Mouse (Mus musculus) MEL (cell line): ENCODE results near the gene Tmem169. TPM values are rescaled to one million over a fixed set of nuclear protein-coding genes. Genes with fewer than 3 reads are reported as not detected.

Experiments used
- DNase-seq: peaks from one replicate; pipeline ENCODE4 v3.0.0; 2011; ENCODE audit warnings: low read depth, low spot score
- H3K27ac ChIP-seq: 2 replicates; pipeline ENCODE4 v1.5.1; 2012; ENCODE audit warnings: low read depth, mild to moderate bottlenecking, control low read depth, low read length, moderate library complexity; ENCODE audit not compliant: control insufficient read depth
- H3K27me3 ChIP-seq, 2 experiments: fragments of 150-350 bp in 1 of 2; sonication (generic) in 1 of 2; 2 replicates each; pipeline ENCODE4 v1.6.1; 2012; ENCODE audit warnings: low read length in 2 of 2, mild to moderate bottlenecking in 2 of 2, improper control_type of control experiment in 1 of 2, moderate library complexity in 1 of 2; ENCODE audit not compliant: insufficient read depth in 2 of 2, control insufficient read depth in 1 of 2
- H3K36me3 ChIP-seq, 2 experiments: 2 replicates each; pipeline ENCODE4 v1.6.1; 2012 to 2014; ENCODE audit warnings: low read length in 2 of 2, improper control_type of control experiment in 1 of 2, inconsistent platforms in 1 of 2, mild to moderate bottlenecking in 1 of 2; ENCODE audit not compliant: insufficient read depth in 2 of 2, control insufficient read depth in 1 of 2
- H3K4me1 ChIP-seq, 2 experiments: fragments of 150-350 bp in 1 of 2; sonication (generic) in 1 of 2; 2 replicates each; pipeline ENCODE4 v1.6.1; 2012; ENCODE audit warnings: low read length in 2 of 2, improper control_type of control experiment in 1 of 2, mild to moderate bottlenecking in 1 of 2; ENCODE audit not compliant: insufficient read depth in 2 of 2, control insufficient read depth in 1 of 2
- H3K4me3 ChIP-seq, 2 experiments: fragments of 150-350 bp in 1 of 2; sonication (generic) in 1 of 2; 2 replicates each; pipeline ENCODE4 v1.5.1; 2012; ENCODE audit warnings: low read depth in 2 of 2, low read length in 2 of 2, mild to moderate bottlenecking in 2 of 2, moderate library complexity in 2 of 2, control low read depth in 1 of 2, improper control_type of control experiment in 1 of 2; ENCODE audit not compliant: control insufficient read depth in 1 of 2, insufficient read depth in 1 of 2
- H3K79me2 ChIP-seq: 2 replicates; pipeline ENCODE4 v1.6.1; 2012; ENCODE audit warnings: mild to moderate bottlenecking, low read length, moderate library complexity; ENCODE audit not compliant: control insufficient read depth, poor library complexity, insufficient read depth
- H3K9ac ChIP-seq: 2 replicates; pipeline ENCODE4 v1.6.1; 2012; ENCODE audit warnings: low read depth, mild to moderate bottlenecking, control low read depth, low read length, moderate library complexity; ENCODE audit not compliant: control insufficient read depth, poor library complexity, severe bottlenecking
- H3K9me3 ChIP-seq: fragments of 150-350 bp; sonication (generic); replicated peaks from 2 replicates; pipeline ENCODE4 v1.6.1; 2012; ENCODE audit warnings: mild to moderate bottlenecking, low read length, improper control_type of control experiment, moderate library complexity; ENCODE audit not compliant: insufficient read depth
- BHLHE40 ChIP-seq: IDR thresholded peaks from 2 replicates; pipeline ENCODE4 v1.6.1; 2012; ENCODE audit warnings: low read depth, mild to moderate bottlenecking, inconsistent platforms, low read length, improper control_type of control experiment, borderline replicate concordance
- CHD1 ChIP-seq: IDR thresholded peaks from 2 replicates; pipeline ENCODE4 v1.6.1; 2012; ENCODE audit warnings: low read depth, mild to moderate bottlenecking, inconsistent platforms, low read length, improper control_type of control experiment
- CHD2 ChIP-seq: IDR thresholded peaks from 2 replicates; pipeline ENCODE4 v1.6.1; 2011; ENCODE audit warnings: low read length, improper control_type of control experiment
- CTCF ChIP-seq, 3 experiments: IDR thresholded peaks in 2 of 3; conservative IDR thresholded peaks in 1 of 3; 2 replicates each; pipeline ENCODE4 v1.5.1; 2011 to 2012; ENCODE audit warnings: low read length in 3 of 3, low read depth in 2 of 3, mild to moderate bottlenecking in 2 of 3, improper control_type of control experiment in 1 of 3, inconsistent platforms in 1 of 3, mixed read lengths in 1 of 3, moderate library complexity in 1 of 3; ENCODE audit not compliant: control insufficient read depth in 1 of 3, insufficient read depth in 1 of 3, poor library complexity in 1 of 3, severe bottlenecking in 1 of 3
- ELF1 ChIP-seq: IDR thresholded peaks from 2 replicates; pipeline ENCODE4 v1.6.1; 2014; ENCODE audit warnings: low read depth, mild to moderate bottlenecking, inconsistent platforms, low read length, improper control_type of control experiment, moderate library complexity
- EP300 ChIP-seq, 2 experiments: IDR thresholded peaks; 2 replicates each; pipeline ENCODE4 v1.6.1; 2011; ENCODE audit warnings: improper control_type of control experiment in 2 of 2, low read length in 2 of 2, low read depth in 1 of 2, mild to moderate bottlenecking in 1 of 2
- GABPA ChIP-seq: IDR thresholded peaks from 2 replicates; pipeline ENCODE4 v1.6.1; 2012; ENCODE audit warnings: low read depth, mild to moderate bottlenecking, inconsistent platforms, low read length, improper control_type of control experiment, moderate library complexity
- HCFC1 ChIP-seq: IDR thresholded peaks from 2 replicates; pipeline ENCODE4 v1.6.1; 2012; ENCODE audit warnings: low read depth, mild to moderate bottlenecking, inconsistent platforms, low read length, improper control_type of control experiment, moderate library complexity
- JUND ChIP-seq: IDR thresholded peaks from 2 replicates; pipeline ENCODE4 v1.6.1; 2011; ENCODE audit warnings: low read depth, mild to moderate bottlenecking, improper control_type of control experiment, low read length
- MAFK ChIP-seq: IDR thresholded peaks from 2 replicates; pipeline ENCODE4 v1.6.1; 2011; ENCODE audit warnings: low read depth, mild to moderate bottlenecking, low read length, improper control_type of control experiment, borderline replicate concordance
- MAX ChIP-seq: IDR thresholded peaks from 2 replicates; pipeline ENCODE4 v1.6.1; 2011; ENCODE audit warnings: low read length, improper control_type of control experiment
- MAZ ChIP-seq: IDR thresholded peaks from 2 replicates; pipeline ENCODE4 v1.6.1; 2012; ENCODE audit warnings: low read depth, mild to moderate bottlenecking, inconsistent platforms, low read length, improper control_type of control experiment
- MEF2A ChIP-seq: IDR thresholded peaks from 2 replicates; pipeline ENCODE4 v1.6.1; 2014; ENCODE audit warnings: low read depth, mild to moderate bottlenecking, inconsistent platforms, low read length, improper control_type of control experiment; ENCODE audit not compliant: poor library complexity, insufficient replicate concordance, severe bottlenecking; ENCODE audit errors: extremely low read depth
- MXI1 ChIP-seq: IDR thresholded peaks from 2 replicates; pipeline ENCODE4 v1.6.1; 2011; ENCODE audit warnings: mild to moderate bottlenecking, low read depth, low read length, improper control_type of control experiment
- MYC ChIP-seq: IDR thresholded peaks from 2 replicates; pipeline ENCODE4 v1.6.1; 2011; ENCODE audit warnings: low read depth, mild to moderate bottlenecking, low read length, improper control_type of control experiment, moderate library complexity
- NELFE ChIP-seq: IDR thresholded peaks from 2 replicates; pipeline ENCODE4 v1.6.1; 2011; ENCODE audit warnings: low read depth, low read length, improper control_type of control experiment
- NRF1 ChIP-seq: IDR thresholded peaks from 2 replicates; pipeline ENCODE4 v1.6.1; 2014; ENCODE audit warnings: low read depth, mild to moderate bottlenecking, inconsistent platforms, low read length, improper control_type of control experiment, moderate library complexity; ENCODE audit not compliant: poor library complexity, insufficient read depth, severe bottlenecking
- POLR2AphosphoS2 ChIP-seq: IDR thresholded peaks from 2 replicates; pipeline ENCODE4 v1.6.1; 2011; ENCODE audit warnings: low read length, improper control_type of control experiment
- RAD21 ChIP-seq: IDR thresholded peaks from 2 replicates; pipeline ENCODE4 v1.6.1; 2011; ENCODE audit warnings: mild to moderate bottlenecking, low read depth, low read length, improper control_type of control experiment
- RCOR1 ChIP-seq: IDR thresholded peaks from 2 replicates; pipeline ENCODE4 v1.6.1; 2012; ENCODE audit warnings: low read depth, mild to moderate bottlenecking, inconsistent platforms, low read length, improper control_type of control experiment
- SIN3A ChIP-seq: IDR thresholded peaks from 2 replicates; pipeline ENCODE4 v1.6.1; 2012; ENCODE audit warnings: low read length, improper control_type of control experiment, inconsistent platforms
- TAL1 ChIP-seq: IDR thresholded peaks from 2 replicates; pipeline ENCODE4 v1.6.1; 2012; ENCODE audit warnings: mild to moderate bottlenecking, inconsistent platforms, low read length, moderate library complexity, mixed read lengths
- TBP ChIP-seq: IDR thresholded peaks from 2 replicates; pipeline ENCODE4 v1.8.0; 2011; ENCODE audit warnings: low read depth, low read length, improper control_type of control experiment
- UBTF ChIP-seq: IDR thresholded peaks from 2 replicates; pipeline ENCODE4 v1.6.1; 2012; ENCODE audit warnings: low read depth, mild to moderate bottlenecking, inconsistent platforms, low read length, improper control_type of control experiment, moderate library complexity, borderline replicate concordance; ENCODE audit not compliant: insufficient read depth
- USF1 ChIP-seq: IDR thresholded peaks from 2 replicates; pipeline ENCODE4 v1.6.1; 2014; ENCODE audit warnings: low read depth, mild to moderate bottlenecking, inconsistent platforms, low read length, improper control_type of control experiment, moderate library complexity
- ZKSCAN1 ChIP-seq: IDR thresholded peaks from 2 replicates; pipeline ENCODE4 v1.6.1; 2012; ENCODE audit warnings: low read depth, mild to moderate bottlenecking, inconsistent platforms, low read length, improper control_type of control experiment, moderate library complexity
- ZMIZ1 ChIP-seq: IDR thresholded peaks from 2 replicates; pipeline ENCODE4 v1.6.1; 2012; ENCODE audit warnings: low read depth, mild to moderate bottlenecking, inconsistent platforms, low read length, improper control_type of control experiment, moderate library complexity
- ZNF384 ChIP-seq: IDR thresholded peaks from 2 replicates; pipeline ENCODE4 v1.6.1; 2012; ENCODE audit warnings: low read depth, mild to moderate bottlenecking, inconsistent platforms, low read length, improper control_type of control experiment
- polyA plus RNA-seq, 2 experiments: library from polyadenylated mRNA; stranded (reverse) in 1 of 2; unstranded in 1 of 2; fragments of >175 nt in 1 of 2; fragments of >200 nt in 1 of 2; gene quantifications; 2 replicates each; pipeline versions ENCODE4 v1.2.1 to v1.2.4; 2012; ENCODE audit warnings: low replicate concordance in 2 of 2, low read depth in 1 of 2; ENCODE audit not compliant: insufficient read length in 2 of 2, insufficient read depth in 1 of 2, missing spikeins in 1 of 2
- total RNA-seq: library from RNA; depleted of rRNA; stranded (reverse); fragments of 300-350 nt; gene quantifications from 2 replicates; pipeline ENCODE4 v1.2.3, GENCODE M21; 2012

The Tmem169 gene
- total and polyA plus RNA-seq, 3 experiments: 0.06 TPM; not detected in 2

- Histone ChIP-seq H3K36me3 (no peaks in the 10 kb centered on the region), H3K9me3 (no peaks in the 10 kb centered on the region), H3K79me2 (no peaks in the 10 kb centered on the region), H3K4me1 (no peaks in the 10 kb centered on the region), H3K27me3 (peaks cover 2 to 7% of the 10 kb centered on the region in 2 experiments; a peak in 3 of 4 replicates), H3K9ac (no peak overlapping the region), H3K4me3 (no peak overlapping the region), H3K27ac (no peak overlapping the region)
- no peak for DNase-seq
- TF ChIP-seq POLR2AphosphoS2 (no peak), JUND (no peak), RCOR1 (no peak), ZNF384 (no peak), ZMIZ1 (no peak), HCFC1 (no peak), ZKSCAN1 (no peak), TAL1 (no peak), MXI1 (no peak), MYC (no peak), NELFE (no peak), RAD21 (no peak), ELF1 (no peak), MEF2A (no peak), NRF1 (no peak), GABPA (no peak), SIN3A (no peak), CTCF (IDR thresholded peaks at IDR 0.05 in 2 of 3, conservative IDR thresholded peaks at IDR 0.05 in 1 of 3; ENCODE audit: control insufficient read depth in 1 of 3, insufficient read depth in 1 of 3, low read depth in 2 of 3, low read length in 3 of 3, poor library complexity in 1 of 3, severe bottlenecking in 1 of 3) (no peak)
Observed at GRCm38 (mm10) chr1:72291421-72291820, 7.3 kb downstream of the Tmem169 start.

GRCm38 (mm10) chr1:72291925-72292324, 7.8 kb downstream of the Tmem169 start:
- TF ChIP-seq CTCF (IDR thresholded peaks at IDR 0.05 in 2 of 3, conservative IDR thresholded peaks at IDR 0.05 in 1 of 3; ENCODE audit: control insufficient read depth in 1 of 3, insufficient read depth in 1 of 3, low read depth in 2 of 3, low read length in 3 of 3, poor library complexity in 1 of 3, severe bottlenecking in 1 of 3) (no peak), MAFK (no peak), EP300 (IDR thresholded peaks at IDR 0.05; ENCODE audit: low read depth in 1 of 2, low read length in 2 of 2) (no peak), CHD1 (no peak), MEF2A (no peak), USF1 (no peak), BHLHE40 (no peak), UBTF (no peak), MAX (no peak), CHD2 (no peak), JUND (no peak), RAD21 (no peak), POLR2AphosphoS2 (no peak), MAZ (no peak), MXI1 (no peak), TBP (no peak), ZNF384 (no peak), RCOR1 (no peak)
- TF ChIP-seq, all 39 proteins: peak for 0
- no peak overlapping the region for H3K27ac ChIP-seq
- no peaks in the 10 kb centered on the region for H3K79me2 ChIP-seq
- DNase-seq: no peak
- H3K4me1 ChIP-seq: no peaks in the 10 kb centered on the region
- no peaks in the 10 kb centered on the region for H3K36me3 ChIP-seq
- H3K9ac ChIP-seq: no peak overlapping the region
- H3K4me3 ChIP-seq: no peak overlapping the region
- H3K27me3 ChIP-seq: peaks cover 2 to 7% of the 10 kb centered on the region in 2 experiments; a peak in 3 of 4 replicates
- no peaks in the 10 kb centered on the region for H3K9me3 ChIP-seq
